Mouse (Mus musculus) ES-Bruce4 (cell line): ENCODE data around the gene Mpp2. TPM values are rescaled to one million over a fixed set of nuclear protein-coding genes. Genes with fewer than 3 reads are reported as not detected.

Experiments used
- H3K27ac ChIP-seq: 2 replicates; pipeline ENCODE4 v1.5.1; 2012; ENCODE audit warnings: low read length, inconsistent platforms; ENCODE audit not compliant: insufficient read depth
- H3K27me3 ChIP-seq: 2 replicates; pipeline ENCODE4 v1.6.1; 2012; ENCODE audit warnings: mild to moderate bottlenecking, low read length, inconsistent platforms; ENCODE audit not compliant: control insufficient read depth, poor library complexity, insufficient read depth, severe bottlenecking
- H3K36me3 ChIP-seq: 2 replicates; pipeline ENCODE4 v1.6.1; 2012; ENCODE audit warnings: inconsistent platforms, mild to moderate bottlenecking, low read length, moderate library complexity; ENCODE audit not compliant: control insufficient read depth, poor library complexity, insufficient read depth, severe bottlenecking
- H3K4me1 ChIP-seq: one replicate; pipeline ENCODE4 v1.8.1; 2011; ENCODE audit warnings: low read length; ENCODE audit not compliant: control insufficient read depth, insufficient read depth
- H3K4me3 ChIP-seq: 2 replicates; pipeline ENCODE4 v1.5.1; 2011; ENCODE audit warnings: low read depth, mild to moderate bottlenecking, low read length
- H3K9ac ChIP-seq: 2 replicates; pipeline ENCODE4 v1.6.1; 2012; ENCODE audit warnings: low read depth, mild to moderate bottlenecking, inconsistent platforms; ENCODE audit not compliant: poor library complexity, severe bottlenecking
- H3K9me3 ChIP-seq: replicated peaks from 2 replicates; pipeline ENCODE4 v1.6.1; 2012; ENCODE audit warnings: mild to moderate bottlenecking, low read length, inconsistent platforms; ENCODE audit not compliant: control insufficient read depth, poor library complexity, insufficient read depth, severe bottlenecking
- CTCF ChIP-seq: IDR thresholded peaks from one replicate; pipeline ENCODE4 v1.8.1; 2011; ENCODE audit warnings: low read depth, low read length
- EP300 ChIP-seq: IDR thresholded peaks from 2 replicates; pipeline ENCODE4 v1.6.1; 2011; ENCODE audit warnings: low read depth, low read length; ENCODE audit not compliant: insufficient read depth
- POLR2A ChIP-seq: IDR thresholded peaks from one replicate; pipeline ENCODE4 v1.8.1; 2011; ENCODE audit warnings: low read length; ENCODE audit not compliant: insufficient read depth
- polyA plus RNA-seq: library from polyadenylated mRNA; stranded (reverse); fragments of >200 nt; gene quantifications from 2 replicates; pipeline ENCODE4 v1.2.4, GENCODE M21; 2011; ENCODE audit warnings: low read depth; ENCODE audit not compliant: missing spikeins, insufficient read depth, insufficient read length

Gene Mpp2
- polyA plus RNA-seq, 1 experiment: 3.6 TPM

GRCm38 (mm10) chr11:102008954-102009637 is 79.2 kb downstream of the Mpp2 start:
- H3K27me3 ChIP-seq: no peaks in the 10 kb centered on the region
- TF ChIP-seq CTCF: no peak
- TF ChIP-seq POLR2A: no peak
- TF ChIP-seq EP300: no peak
- no peaks in the 10 kb centered on the region for H3K4me1 ChIP-seq
- no peaks in the 10 kb centered on the region for H3K9me3 ChIP-seq
- H3K4me3 ChIP-seq: no peak overlapping the region
- no peak overlapping the region for H3K27ac ChIP-seq
- no peak overlapping the region for H3K9ac ChIP-seq
- H3K36me3 ChIP-seq: no peaks in the 10 kb centered on the region

DNA sequence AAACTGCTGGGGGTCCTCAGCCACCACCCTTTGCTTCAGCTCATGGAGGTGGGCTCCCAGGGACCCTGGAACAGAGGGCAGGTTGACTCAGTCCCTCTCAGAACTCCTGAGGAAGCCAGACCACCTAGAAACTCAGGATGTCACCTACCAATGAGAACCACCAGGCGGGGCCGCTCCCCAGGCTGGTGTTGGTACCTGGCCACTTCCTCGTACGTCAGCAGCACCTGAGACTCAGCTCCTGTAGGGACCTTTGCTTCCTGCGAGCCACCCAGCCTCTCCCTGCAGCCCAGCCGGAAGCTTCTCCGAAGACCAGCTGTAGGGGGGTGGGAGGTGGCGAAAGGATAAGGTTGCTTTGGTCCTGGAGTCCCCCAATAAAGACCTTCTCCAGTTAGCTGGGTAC is 79.9 kb downstream of the Mpp2 start:
- Histone ChIP-seq H3K27ac (no peak overlapping the region), H3K4me1 (no peaks in the 10 kb centered on the region), H3K9ac (no peak overlapping the region), H3K4me3 (no peak overlapping the region), H3K36me3 (no peaks in the 10 kb centered on the region), H3K27me3 (no peaks in the 10 kb centered on the region), H3K9me3 (no peaks in the 10 kb centered on the region)
- no peak for TF ChIP-seq POLR2A
- no peak for TF ChIP-seq CTCF
- TF ChIP-seq EP300: no peak

Other genes with a start within 250 kb of the Mpp2 start
- gene Meox1, start 194.1 kb downstream of the Mpp2 start, polyA plus RNA-seq: 0.70 TPM in 1 of 2 replicates, not detected in the other
- gene Sost, start 121.5 kb downstream of the Mpp2 start, polyA plus RNA-seq: not detected in 2 replicates
- gene Cfap97d1, start 104.2 kb downstream of the Mpp2 start, polyA plus RNA-seq: not detected in 2 replicates
- gene Dusp3, start 101.5 kb downstream of the Mpp2 start, polyA plus RNA-seq: 11.9 and 13.3 TPM in 2 replicates
- 3.8 and 6.3 TPM in 2 replicates for gene Mpp3, start 60.1 kb downstream of the Mpp2 start, polyA plus RNA-seq
- not detected in 2 replicates for gene Cd300lg, start 47.0 kb downstream of the Mpp2 start, polyA plus RNA-seq
- gene Ppy, start 12.8 kb upstream of the Mpp2 start, polyA plus RNA-seq: not detected in 2 replicates
- gene Pyy, start 19.3 kb upstream of the Mpp2 start, polyA plus RNA-seq: not detected in 2 replicates
- gene Nags, start 57.0 kb upstream of the Mpp2 start, polyA plus RNA-seq: 0.65 TPM in 1 of 2 replicates, not detected in the other
- 22.3 and 24.5 TPM in 2 replicates for gene Tmem101, start 67.9 kb upstream of the Mpp2 start, polyA plus RNA-seq
- 137 and 146 TPM in 2 replicates for gene Lsm12, start 96.8 kb upstream of the Mpp2 start, polyA plus RNA-seq
- 33.0 and 33.6 TPM in 2 replicates for gene G6pc3, start 101.1 kb upstream of the Mpp2 start, polyA plus RNA-seq
- 41.2 and 42.4 TPM in 2 replicates for gene Hdac5, start 141.7 kb upstream of the Mpp2 start, polyA plus RNA-seq
- 32.5 and 34.0 TPM in 2 replicates for gene BC030867, start 160.4 kb upstream of the Mpp2 start, polyA plus RNA-seq
- 0.70 and 2.3 TPM in 2 replicates for gene Asb16, start 180.2 kb upstream of the Mpp2 start, polyA plus RNA-seq
- 19.7 and 20.0 TPM in 2 replicates for gene Tmub2, start 196.4 kb upstream of the Mpp2 start, polyA plus RNA-seq
- gene Atxn7l3, start 208.1 kb upstream of the Mpp2 start, polyA plus RNA-seq: 44.3 and 50.3 TPM in 2 replicates
- gene Ubtf, start 231.2 kb upstream of the Mpp2 start, polyA plus RNA-seq: 81.7 and 82.0 TPM in 2 replicates